Mouse (Mus musculus) cerebellum, adult 2 months (tissue): ENCODE measurements at regions not wholly inside any gene's neighbourhood (a gene's known extent, or its start where the extent isn't known, plus 50 kb on each side); places are given as distances from the start of the nearest gene placed in this dataset.

Experiments
- DNase-seq, 2 experiments: peaks; one replicate each; pipeline ENCODE4 v3.0.0; 2021
- H3K27ac ChIP-seq: fragments of 200-500 bp; 2 replicates; pipeline ENCODE4 v1.5.1; 2012; ENCODE audit warnings: low read length, control low read depth, inconsistent platforms; ENCODE audit not compliant: insufficient read depth
- H3K27me3 ChIP-seq: fragments of 200-500 bp; 2 replicates; pipeline ENCODE4 v1.6.1; 2012; ENCODE audit warnings: inconsistent platforms, mild to moderate bottlenecking, low read length, moderate library complexity; ENCODE audit not compliant: control insufficient read depth, insufficient read depth
- H3K4me1 ChIP-seq: fragments of 200-500 bp; 2 replicates; pipeline ENCODE4 v1.6.1; 2011; ENCODE audit warnings: low read length; ENCODE audit not compliant: control insufficient read depth, insufficient read depth
- H3K4me3 ChIP-seq: fragments of 200-500 bp; replicated peaks from 2 replicates; pipeline ENCODE3; 2011; ENCODE audit warnings: mild to moderate bottlenecking, low read depth, low read length, control low read depth; ENCODE audit not compliant: insufficient read depth
- CTCF ChIP-seq: fragments of 200-500 bp; IDR thresholded peaks from 2 replicates; pipeline ENCODE4 v1.5.1; 2011; ENCODE audit warnings: low read depth, mild to moderate bottlenecking, control low read depth, low read length, moderate library complexity, borderline replicate concordance; ENCODE audit not compliant: insufficient read depth
- POLR2A ChIP-seq: fragments of 200-500 bp; IDR thresholded peaks from 2 replicates; pipeline ENCODE4 v1.6.1; 2011; ENCODE audit warnings: low read length, control low read depth, borderline replicate concordance; ENCODE audit not compliant: insufficient read depth
- WGBS: fragments of 180-500 bp; shearing (Covaris S2); methylation state at CpG from one replicate; pipeline ENCODE4 v1.1.7; 2018; 5-methylcytosine and 5-hydroxymethylcytosine counted together

- no peaks in the 10 kb centered on the region for H3K27me3 ChIP-seq
- TF ChIP-seq CTCF (no peak), POLR2A (no peak)
- no peak overlapping the region for H3K27ac ChIP-seq
- no peak for DNase-seq
- H3K4me3 ChIP-seq = no peak overlapping the region
- peaks cover 11% of the 10 kb centered on the region for H3K4me1 ChIP-seq
- WGBS = 92% methylated on average over 6 of the region's 6 CpGs
These were observed 122.0 kb upstream of the Slc44a1 start for GRCm38 (mm10) chr4:53318181-53318580.

- Histone ChIP-seq H3K27ac (no peak overlapping the region), H3K27me3 (no peaks in the 10 kb centered on the region), H3K4me1 (peaks cover 11% of the 10 kb centered on the region), H3K4me3 (no peak overlapping the region)
- WGBS = 70% methylated on average over 7 of the region's 7 CpGs
- DNase-seq = no peak
- TF ChIP-seq POLR2A (no peak), CTCF (no peak)
These were observed 122.8 kb upstream of the Slc44a1 start for GRCm38 (mm10) chr4:53317453-53317824.

GRCm38 (mm10) chr4:53316796-53317452 is 123.3 kb upstream of the Slc44a1 start:
- H3K27ac ChIP-seq = no peak overlapping the region
- no peak for DNase-seq
- no peaks in the 10 kb centered on the region for H3K27me3 ChIP-seq
- WGBS = 84% methylated on average over 14 of the region's 14 CpGs
- no peak overlapping the region for H3K4me3 ChIP-seq
- H3K4me1 ChIP-seq = peaks cover 11% of the 10 kb centered on the region
- no peak for TF ChIP-seq POLR2A
- TF ChIP-seq CTCF = no peak

- WGBS = 57% methylated on average over 13 of the region's 13 CpGs
- Histone ChIP-seq H3K4me1 (peaks cover 11% of the 10 kb centered on the region), H3K4me3 (no peak overlapping the region), H3K27me3 (no peaks in the 10 kb centered on the region), H3K27ac (no peak overlapping the region)
- no peak for DNase-seq
- TF ChIP-seq POLR2A = no peak
- TF ChIP-seq CTCF = no peak
These were observed 124.1 kb upstream of the Slc44a1 start for GRCm38 (mm10) chr4:53315876-53316762.

- peak; percentile 49 to 59 for DNase-seq
- Histone ChIP-seq H3K4me3 (no peak overlapping the region), H3K4me1 (peaks cover 11% of the 10 kb centered on the region), H3K27ac (no peak overlapping the region), H3K27me3 (no peaks in the 10 kb centered on the region)
- TF ChIP-seq CTCF (no peak), POLR2A (no peak)
- 11% methylated on average over 7 of the region's 7 CpGs for WGBS
These were observed 124.9 kb upstream of the Slc44a1 start for GRCm38 (mm10) chr4:53315121-53315875.

GRCm38 (mm10) chr4:53314076-53314475 is 126.1 kb upstream of the Slc44a1 start:
- Histone ChIP-seq H3K4me1 (peaks cover 11% of the 10 kb centered on the region), H3K4me3 (no peak overlapping the region), H3K27ac (no peak overlapping the region), H3K27me3 (no peaks in the 10 kb centered on the region)
- 96% methylated on average over 8 of the region's 8 CpGs for WGBS
- TF ChIP-seq POLR2A (no peak), CTCF (no peak)
- DNase-seq = no peak

GRCm38 (mm10) chr4:53307121-53307520 is 133.1 kb upstream of the Slc44a1 start:
- WGBS = 84% methylated on average over 4 of the region's 4 CpGs
- DNase-seq = no peak

More at GRCm38 (mm10) chr4:53307121-53307520, 133.1 kb upstream of the Slc44a1 start:
- Histone ChIP-seq H3K4me3 (no peak overlapping the region), H3K4me1 (no peaks in the 10 kb centered on the region), H3K27ac (no peak overlapping the region), H3K27me3 (no peaks in the 10 kb centered on the region)
- TF ChIP-seq CTCF = no peak
- no peak for TF ChIP-seq POLR2A
